Mouse (Mus musculus) urinary bladder, postnatal 25 days (tissue): ENCODE results near the gene Stxbp5.
"Not testable (repeated sequence)": the region's sequence is repeated elsewhere in the genome, so short reads cannot be mapped to it uniquely, and the experiment has no call there.

ENCODE experiments used
- DNase-seq: peaks from one replicate; pipeline ENCODE4 v3.0.0; 2022; ENCODE audit warnings: low spot score

The Stxbp5 gene

DNA sequence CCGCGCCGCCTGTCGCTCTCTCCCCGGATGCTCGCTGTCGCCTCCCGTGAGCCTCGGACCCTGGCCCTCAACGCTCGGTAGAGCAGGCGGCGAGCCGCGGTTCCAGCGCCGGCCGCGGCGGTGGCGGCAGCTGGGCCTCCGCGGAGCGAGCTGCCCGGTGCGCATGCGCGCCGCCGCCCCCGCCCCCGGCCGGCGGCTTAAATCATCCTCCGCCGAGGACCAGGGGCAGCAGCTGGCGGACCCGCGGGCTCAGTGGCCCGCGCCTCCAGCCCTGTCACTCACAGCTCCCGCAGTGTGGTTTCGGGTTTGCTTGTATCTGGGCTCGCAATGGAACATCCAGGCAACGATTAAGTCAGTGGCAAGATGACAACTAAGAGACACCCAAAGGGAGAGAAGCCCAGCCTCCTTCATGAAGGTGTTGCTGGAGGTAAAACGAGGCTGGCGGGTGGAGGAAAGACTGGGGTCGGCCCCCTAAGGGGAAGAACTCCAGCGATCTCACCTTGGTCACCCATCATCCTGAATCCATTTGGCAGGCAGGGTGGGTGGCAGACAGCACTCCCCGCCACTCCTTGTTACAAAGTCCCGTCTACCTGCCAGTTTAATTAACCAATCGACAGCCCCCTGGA is at the start of gene Stxbp5:
Stxbp5 (minus strand) TSS at position 9 of the 626 bp plus-strand sequence.
- peak; percentile 74 for DNase-seq

- no peak for DNase-seq
These were observed 11.5 kb upstream of the Stxbp5 start for GRCm38 (mm10) chr10:9912395-9912794.

- DNase-seq, result no peak
These were observed 7.1 kb upstream of the Stxbp5 start for GRCm38 (mm10) chr10:9907919-9908502.

DNA sequence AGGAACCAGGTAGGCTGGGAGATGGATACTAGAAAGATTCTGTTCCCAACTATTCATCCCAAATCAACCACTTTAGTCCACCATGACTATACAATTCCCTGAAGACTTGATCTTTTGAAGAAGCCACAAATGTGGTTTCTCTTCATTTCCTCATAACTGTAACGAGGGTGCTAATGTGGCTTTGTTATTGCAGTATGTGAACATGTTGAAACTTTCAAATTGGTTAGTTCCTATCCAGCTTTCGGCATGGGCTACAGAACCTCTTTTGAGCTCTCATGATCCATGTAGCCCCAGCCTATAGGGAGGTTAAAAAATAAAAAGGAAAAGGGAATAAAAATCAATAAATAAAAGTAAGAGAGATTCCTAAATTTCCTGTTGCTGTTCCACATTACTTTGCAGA is 6.6 kb upstream of the Stxbp5 start:
- DNase-seq, result no peak

GRCm38 (mm10) chr10:9906185-9906584 is 5.3 kb upstream of the Stxbp5 start:
- DNase-seq, result no peak

- peak; percentile 50 for DNase-seq
These were observed 889 bp upstream of the Stxbp5 start for GRCm38 (mm10) chr10:9901697-9902239.

GRCm38 (mm10) chr10:9900315-9901070 is 386 bp downstream of the Stxbp5 start:
- peak; percentile 37 for DNase-seq

- DNase-seq, result no peak
These were observed 1.1 kb downstream of the Stxbp5 start for GRCm38 (mm10) chr10:9899816-9900215.

DNA sequence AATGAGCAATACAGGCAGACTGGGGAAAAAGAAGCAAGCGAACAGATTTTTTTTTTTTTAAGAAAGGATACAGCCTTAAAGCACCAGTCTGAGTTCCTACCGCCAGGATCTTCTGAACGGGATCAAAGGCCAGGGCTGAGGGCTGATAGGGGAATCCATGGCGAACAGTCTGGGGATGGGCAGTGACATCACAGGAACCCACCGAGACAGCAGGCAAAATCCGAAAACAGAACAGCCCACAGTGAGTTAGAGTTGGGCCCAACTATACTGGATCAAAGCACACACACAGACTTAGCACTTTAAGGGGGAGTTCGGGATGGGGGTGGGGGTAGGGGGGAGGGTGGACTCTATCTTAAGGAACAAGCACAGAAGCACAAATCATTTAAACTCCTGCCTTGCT is 1.8 kb downstream of the Stxbp5 start:
- no peak for DNase-seq

- DNase-seq, result no peak
These were observed 3.0 kb downstream of the Stxbp5 start for GRCm38 (mm10) chr10:9897852-9898251.

DNA sequence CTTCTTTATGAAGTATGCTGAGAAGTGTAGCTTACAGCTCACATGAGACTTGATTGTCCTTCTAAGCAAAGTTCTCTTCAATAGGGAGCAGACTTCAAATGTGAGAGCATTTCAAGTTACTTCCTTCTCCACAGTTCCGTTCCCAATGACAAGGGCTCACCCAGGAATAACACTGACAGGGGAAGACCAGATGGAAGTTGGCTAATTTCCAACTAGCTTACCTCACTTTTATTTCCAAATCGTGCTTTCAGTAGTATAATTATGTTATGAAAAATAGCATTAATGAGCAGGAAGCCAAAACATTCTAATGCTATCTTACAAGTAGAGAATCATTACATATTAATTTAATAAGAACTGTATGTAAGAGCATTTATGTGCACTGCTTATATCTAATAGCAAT is 7.3 kb downstream of the Stxbp5 start:
- DNase-seq, result no peak

- no peak for DNase-seq
These were observed 11.2 kb downstream of the Stxbp5 start for GRCm38 (mm10) chr10:9889651-9890050.

DNA sequence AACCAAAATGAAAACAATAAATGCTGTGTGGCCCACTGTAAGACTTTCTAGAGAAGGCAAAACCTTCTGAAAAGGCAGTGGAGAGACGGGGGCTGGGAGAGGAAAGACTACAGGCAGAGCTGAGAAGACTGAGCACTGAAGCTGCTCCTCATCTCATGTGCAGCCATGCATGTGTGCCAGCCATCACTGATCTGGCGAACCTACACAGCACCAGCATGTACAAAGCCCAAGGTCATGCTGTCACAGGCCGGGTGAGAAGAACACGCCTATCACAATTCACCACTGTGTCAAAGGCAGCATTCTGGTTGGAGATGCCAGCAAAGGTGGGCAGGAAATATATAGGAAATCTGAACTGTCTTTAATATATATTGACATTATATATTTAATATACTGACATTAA is 12.2 kb downstream of the Stxbp5 start:
- DNase-seq, result no peak

- not testable (repeated sequence) for DNase-seq
These were observed 19.0 kb downstream of the Stxbp5 start for GRCm38 (mm10) chr10:9881781-9882320.

GRCm38 (mm10) chr10:9880070-9880728 is 20.7 kb downstream of the Stxbp5 start:
- DNase-seq, result no peak

DNA sequence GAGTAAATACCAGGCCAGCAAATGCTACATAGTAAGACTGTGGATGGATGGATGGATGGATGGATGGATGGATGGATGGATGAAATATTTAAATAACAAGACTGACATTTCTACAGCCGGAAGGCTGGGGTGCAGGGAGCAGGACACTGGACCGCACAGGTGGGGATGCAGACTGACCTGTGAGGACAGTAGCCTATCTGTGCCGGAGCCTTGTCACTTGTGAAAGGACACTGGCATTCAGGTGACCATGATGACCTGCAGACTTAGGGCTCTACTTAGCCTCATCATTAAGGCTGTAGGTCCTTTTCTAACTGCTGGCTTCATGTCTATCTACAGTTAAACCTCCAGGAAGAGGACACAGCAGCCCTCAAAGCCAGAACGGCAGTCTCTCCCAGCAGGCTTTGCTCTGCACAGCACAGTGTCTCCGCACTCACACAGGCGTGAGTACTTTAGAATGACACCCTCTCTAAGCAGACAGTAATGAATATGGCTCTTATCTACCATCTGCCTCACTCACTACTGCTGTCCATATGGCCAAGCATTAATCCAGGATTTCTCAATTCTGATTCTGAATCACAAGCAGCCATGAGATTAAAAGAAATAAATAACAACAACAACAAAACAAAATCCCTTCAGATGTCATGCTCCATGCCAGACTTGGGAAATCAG is 21.9 kb downstream of the Stxbp5 start:
- DNase-seq, result no peak

DNA sequence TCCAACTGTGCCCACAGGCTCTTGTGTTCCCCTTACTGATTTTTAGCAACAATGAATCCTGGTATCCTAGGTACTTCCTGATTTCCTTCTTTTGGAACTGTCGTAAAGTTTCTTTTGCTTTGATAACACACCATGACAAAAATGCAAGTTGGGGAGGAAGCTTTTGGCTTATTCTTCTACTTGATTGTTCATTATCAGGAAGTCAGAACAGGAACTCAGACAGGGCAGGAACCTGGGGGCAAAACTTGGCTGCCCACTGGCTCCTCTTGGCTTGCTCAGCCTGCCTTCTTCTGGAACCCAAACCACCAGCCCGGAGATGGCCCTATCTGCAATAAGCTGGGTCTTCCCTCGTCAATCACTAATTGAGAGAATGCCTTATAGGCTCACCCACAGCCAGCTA is 25.0 kb downstream of the Stxbp5 start:
- DNase-seq, result no peak

DNA sequence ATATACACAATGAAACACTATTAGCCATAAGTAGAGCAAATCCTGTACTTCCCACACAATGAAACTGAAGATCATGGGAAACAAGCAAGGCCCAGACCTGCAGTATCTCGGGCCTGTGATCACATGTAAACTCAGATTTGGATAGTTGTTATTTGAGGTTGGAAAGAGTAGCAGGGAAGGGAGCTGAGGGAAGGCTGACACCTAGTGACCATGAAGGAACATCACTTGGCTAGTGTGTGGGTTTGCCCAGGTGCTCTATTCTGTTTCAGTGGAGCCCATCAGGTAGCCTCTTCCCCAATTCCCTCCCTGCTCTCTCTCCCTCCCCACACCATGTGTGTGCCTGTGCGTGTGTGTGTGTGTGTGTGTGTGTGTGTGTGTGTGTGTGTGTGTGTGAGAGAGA is 28.7 kb downstream of the Stxbp5 start:
- DNase-seq, result no peak

DNA sequence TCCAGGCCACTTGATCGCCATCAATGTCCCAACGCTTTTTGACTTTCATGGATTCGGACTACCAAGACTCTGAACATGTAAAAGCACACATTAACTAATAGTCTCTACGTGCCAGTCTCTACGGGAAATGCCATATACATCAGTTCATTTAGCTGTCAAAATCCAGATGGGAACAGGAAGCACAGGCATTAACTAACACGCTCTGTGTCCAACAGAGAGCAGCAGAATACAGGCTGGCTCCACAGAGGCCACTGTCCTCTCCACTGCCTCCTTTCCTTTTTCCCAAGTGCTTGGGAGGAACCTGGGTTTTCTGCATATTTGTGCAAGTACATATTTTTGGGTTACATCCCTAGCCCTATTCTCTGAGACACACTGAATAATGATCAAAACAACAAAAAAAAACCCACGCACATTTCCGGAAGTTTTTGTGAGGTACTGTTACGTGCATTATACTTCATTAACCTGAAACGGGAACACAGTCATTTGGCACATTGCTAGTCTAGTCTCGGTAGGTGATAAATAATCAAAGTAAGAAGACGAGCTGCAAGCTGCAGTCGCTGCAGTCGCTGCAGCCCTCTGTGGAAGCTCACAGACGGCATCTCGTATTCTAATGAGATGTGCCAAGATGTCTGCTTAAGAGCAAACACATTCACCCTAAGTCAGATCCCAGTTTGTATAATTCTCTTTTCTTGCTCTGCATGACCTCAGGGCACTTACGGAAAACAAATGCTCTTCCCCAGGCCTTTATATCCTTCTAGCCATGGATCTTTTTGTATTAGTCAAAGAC is 33.9 kb downstream of the Stxbp5 start:
- DNase-seq, result no peak

GRCm38 (mm10) chr10:9860022-9860421 is 40.9 kb downstream of the Stxbp5 start:
- DNase-seq, result no peak

- no peak for DNase-seq
These were observed 41.4 kb downstream of the Stxbp5 start for GRCm38 (mm10) chr10:9859476-9859875.
